Mouse (Mus musculus) adrenal gland, postnatal 14 days (tissue): ENCODE results near the gene Card19. TPM values are rescaled to one million over a fixed set of nuclear protein-coding genes. Genes with fewer than 3 reads are reported as not detected.

Experiments used
- DNase-seq: peaks from one replicate; pipeline ENCODE4 v3.0.0; 2021; ENCODE audit warnings: mixed read lengths
- total RNA-seq: library from RNA; stranded (reverse); gene quantifications from 2 replicates; pipeline ENCODE4 v1.2.3, GENCODE M21; 2021

Gene Card19
- total RNA-seq, 1 experiment from 2014 or later = 60.6 TPM

DNA sequence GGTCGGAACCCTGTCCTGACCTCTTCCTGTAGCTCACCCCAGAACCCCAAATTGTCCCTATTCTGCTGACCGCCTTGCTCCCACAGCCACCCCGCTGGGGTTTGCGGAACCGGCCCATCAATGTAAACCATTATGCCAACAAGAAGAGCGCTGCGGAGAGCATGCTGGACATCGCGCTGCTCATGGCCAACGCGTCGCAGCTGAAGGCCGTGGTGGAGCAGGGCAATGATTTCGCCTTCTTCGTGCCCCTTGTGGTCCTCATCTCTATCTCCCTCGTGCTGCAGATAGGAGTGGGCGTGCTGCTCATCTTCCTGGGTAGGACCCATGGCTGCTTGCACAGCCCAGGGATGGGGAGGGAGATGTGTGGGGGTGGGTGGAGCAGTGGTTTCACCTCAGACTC lies 22.2 kb downstream of the Card19 start:
- no peak for DNase-seq

DNA sequence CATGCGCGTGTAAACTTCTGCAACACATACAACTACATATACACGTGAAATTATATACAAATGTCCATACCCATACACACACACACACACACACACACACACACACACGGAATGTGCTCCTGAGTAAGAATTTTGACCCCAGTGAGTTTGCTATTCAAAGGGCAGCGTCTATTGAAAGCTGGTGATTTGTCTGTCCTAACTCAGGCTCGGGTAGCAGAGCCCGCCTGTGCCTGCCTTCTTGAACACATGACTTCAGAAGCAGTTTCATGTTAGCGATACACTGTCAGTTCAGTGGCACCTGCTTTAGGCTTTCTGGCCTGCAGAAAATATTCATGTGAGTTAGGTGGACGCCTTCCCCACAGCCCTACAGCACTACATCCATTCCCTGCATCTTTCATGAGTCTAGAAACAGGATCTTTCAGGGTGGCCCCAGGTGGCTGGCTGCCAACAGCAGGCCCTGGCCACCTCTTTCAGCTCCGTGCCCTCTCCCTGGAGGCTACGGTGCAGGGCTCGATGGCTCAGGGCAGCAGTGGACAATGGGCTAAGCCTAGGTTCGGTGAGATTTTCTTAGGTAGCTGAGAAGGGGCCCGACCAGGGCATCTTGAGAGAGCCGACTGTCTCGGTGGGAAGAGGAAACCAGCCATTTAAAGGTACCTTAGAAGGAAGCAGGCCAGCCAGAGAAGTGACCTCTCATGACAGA lies 23.5 kb downstream of the Card19 start:
- no peak for DNase-seq

DNA sequence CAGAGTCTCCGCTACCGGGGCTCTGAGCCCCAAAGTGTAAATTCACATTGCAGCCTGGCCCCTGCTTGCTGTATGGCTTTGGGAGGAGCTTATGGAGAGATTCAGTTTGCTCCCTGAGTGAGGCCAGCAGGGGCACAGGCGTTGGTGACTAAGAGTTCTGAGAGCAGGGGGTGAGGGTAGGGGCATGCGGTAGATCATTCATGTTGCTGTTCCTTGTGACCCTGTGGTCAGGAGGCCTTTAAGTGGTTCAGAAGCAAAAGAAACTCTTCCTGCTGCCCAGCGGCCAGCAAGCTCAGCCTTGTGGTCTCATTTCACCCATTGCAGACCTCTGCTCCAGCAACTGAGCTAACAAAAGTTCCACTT lies 24.2 kb downstream of the Card19 start:
- no peak for DNase-seq

DNA sequence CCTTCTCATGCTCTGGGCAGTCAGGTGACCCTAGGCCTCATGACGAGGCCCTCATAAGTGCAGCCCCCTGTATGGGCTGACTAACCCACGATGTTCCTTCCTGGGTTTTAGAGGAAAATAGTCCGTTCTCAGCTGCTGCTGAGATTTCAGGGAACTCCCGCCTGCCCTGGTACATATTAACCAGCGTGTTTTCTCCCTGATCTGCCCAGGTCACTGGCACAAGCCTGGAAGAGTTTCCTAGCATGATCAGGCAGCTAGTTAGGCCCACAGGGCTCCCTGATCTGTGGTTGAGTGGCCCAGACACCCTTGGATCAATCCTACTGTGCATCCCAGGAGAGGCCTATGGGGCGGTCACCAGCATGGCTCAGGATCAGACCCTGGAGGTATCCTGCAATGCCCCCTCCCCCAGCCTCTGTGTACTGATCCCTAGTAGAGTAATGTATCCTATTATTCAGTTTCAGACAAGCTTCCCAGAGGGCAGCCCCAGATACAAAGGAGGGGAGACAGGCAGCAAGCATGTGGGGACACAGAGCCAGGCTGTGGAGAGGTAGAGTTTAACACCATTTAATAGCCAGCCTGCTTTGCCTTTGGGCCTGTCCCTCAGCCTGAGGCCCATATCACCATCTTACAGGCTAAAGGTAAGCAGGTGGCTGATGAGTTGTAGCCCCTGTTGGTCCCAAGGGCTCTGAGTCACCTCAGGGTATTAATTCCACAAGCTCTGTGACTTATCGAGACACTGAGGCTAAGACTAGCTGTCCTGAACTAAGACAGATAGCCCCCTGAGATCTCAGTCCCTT lies 24.8 kb downstream of the Card19 start:
- DNase-seq = no peak

DNA sequence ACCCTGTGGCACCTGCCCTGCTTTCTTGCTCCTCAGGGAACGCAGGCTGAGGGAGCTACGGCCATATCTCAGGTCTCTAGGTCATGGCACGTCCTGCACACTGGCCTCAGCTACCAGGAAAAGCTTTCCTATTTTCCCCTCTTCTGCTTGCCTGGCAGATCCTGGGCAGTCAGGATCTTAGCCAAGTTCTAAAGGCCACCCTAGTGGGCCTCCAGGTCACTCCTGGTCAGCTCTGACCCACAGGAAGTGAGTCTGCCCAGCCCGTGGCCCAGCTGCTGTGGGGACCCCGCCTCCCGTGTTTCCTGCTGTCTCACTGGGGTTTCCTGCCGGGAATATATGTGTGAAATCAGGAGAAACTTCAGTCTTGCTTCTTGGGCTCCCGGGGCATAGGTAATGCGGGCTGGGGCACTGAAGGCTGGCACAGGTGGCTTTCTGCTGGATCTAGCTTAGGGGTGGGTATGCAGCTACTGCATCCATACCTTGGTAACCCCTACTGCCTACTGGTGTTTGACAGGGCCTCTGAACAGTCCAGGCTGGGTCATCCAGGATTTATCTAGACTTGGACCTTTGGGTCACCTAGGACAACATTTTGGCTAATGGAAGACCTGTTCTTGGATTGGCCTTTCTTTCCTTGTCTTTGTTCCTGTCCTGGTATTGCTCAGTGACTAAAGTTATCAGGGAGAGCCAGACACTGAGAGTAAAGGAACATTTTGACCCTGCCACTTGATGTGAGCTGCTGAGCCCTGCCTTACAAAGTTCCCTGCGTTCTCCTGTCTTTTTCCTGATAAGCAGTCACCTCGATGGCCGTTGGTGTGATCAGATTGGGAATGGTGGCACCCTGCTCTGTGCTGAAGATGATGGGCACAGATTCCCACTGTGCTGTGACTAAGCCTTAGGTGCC lies 25.6 kb downstream of the Card19 start:
- DNase-seq = peak; percentile 74

DNA sequence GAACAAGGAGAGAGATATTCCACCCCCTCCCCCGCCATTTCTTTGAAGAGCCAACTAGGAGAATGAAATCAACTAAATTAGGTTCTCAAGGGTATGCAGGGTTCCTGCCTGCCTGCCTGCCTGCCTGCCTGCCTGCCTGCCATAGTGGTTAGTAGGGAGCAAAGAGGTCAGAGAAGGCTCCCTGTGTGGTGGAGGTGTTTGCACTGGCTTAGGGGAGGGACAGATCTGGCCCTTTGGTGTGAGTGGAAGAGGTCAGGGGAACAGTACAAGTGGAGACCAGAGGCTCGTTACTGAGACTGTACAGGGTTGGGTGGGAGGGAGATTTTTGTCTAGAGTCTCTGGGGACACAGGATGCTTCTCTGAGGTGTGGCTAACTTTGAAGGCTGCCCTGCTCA lies 26.9 kb downstream of the Card19 start:
- no peak for DNase-seq

DNA sequence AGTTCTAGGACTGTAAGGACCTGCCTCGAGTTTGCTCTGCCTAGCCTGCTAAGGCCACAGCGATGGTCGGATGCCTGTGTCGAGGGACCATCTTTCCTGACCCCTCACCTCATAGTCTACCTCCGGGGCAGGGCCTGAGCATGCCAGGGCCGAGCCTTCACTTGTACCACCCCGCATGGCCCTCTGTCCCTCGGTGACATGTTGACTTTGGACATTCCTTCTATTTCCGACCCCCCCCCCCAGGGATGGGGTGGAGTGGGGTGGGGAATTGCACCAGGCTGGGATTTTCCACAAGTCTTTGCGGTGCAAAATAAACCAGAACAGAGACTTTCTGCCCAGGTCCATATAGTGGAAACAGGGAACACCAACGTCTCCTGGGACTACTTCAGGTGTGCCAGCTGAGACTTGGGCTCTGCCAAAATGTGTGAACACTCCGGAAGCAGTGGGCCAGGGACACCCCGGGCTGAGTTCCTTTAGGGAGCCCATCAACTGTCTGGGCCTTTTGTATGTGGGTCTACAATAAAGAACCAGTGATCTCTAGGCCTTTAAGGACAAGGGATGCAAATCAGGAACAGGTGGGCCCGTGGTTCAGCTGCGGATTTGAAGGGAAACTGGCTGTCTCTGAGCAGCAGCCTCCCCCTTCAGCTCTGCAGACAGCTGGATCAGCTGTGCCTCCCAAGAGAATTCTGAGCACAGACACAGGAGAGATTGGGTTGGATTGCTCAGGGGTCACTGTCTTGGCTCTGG lies 27.4 kb downstream of the Card19 start:
- DNase-seq = peak; percentile 35

DNA sequence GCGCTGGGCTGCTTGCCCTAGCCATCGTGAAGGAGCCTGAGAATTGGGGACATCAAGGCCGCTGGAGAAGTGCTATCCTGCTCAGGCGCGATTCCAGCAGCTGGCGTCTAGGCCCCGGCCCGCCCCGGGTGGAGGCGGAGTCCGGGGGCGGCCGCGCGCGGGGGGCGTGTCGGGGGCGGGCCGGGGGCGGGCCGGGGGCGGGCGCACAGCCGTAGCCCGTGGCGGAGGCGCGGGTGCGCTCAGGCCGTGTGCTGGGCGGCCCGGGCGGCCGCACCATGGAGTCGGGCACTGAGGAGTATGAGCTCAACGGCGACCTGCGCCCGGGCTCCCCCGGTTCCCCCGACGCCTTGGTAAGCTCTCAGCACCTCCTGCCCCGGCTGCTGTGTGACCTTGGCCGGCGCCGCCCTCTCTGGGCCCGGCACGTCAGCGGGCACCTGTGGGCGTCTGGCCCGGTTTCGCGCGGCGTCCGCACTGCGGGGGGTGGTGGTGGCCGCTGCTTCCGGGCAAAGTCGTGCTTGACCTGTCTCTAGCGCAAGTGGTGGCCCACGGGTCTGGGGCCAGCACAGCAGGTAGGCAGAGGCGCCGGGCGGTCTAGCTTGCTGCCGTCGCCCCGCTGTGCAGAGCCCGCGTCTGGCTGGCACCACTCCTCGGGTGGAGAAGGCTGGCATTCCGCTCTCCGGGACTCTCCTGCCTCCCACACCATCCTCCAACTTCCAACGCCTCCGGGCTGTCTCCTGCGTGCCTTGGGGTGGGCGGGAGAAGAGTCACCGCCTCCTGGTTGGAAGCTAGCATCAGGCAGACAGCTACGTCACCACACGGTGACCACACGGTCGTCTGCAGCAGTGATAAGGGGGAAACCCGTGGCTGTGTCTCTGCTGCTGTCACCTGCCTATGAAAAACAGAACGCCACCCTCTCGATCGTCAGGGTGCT lies 28.3 kb downstream of the Card19 start, which contains the start of gene Ninj1:
Gene Ninj1 (plus strand): TSS at position 198 of the 931 bp plus-strand sequence.
- peak; percentile 94 for DNase-seq

DNA sequence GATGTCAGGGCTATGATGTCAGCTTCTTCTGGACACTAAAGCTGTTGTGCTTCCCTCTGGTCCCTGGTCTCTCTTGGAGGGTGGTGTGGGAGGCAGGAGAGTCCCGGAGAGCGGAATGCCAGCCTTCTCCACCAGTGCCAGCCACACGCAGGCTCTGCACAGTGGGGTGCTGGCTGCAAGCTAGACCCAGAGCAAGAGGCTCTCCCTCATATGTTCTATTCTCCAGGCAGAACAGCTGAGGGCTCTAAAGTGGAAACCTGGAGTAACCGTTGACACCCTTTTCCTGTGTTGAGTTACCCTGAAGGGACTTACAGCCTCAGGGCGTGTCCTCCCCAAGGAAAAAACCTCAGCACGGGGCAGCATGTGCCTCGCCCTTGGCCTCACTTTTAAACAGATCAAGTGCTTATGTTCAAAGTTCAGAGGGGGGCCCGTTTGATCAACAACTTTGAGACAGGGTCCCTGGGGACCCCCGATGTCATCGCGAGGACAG lies 29.0 kb downstream of the Card19 start:
- DNase-seq = no peak

DNA sequence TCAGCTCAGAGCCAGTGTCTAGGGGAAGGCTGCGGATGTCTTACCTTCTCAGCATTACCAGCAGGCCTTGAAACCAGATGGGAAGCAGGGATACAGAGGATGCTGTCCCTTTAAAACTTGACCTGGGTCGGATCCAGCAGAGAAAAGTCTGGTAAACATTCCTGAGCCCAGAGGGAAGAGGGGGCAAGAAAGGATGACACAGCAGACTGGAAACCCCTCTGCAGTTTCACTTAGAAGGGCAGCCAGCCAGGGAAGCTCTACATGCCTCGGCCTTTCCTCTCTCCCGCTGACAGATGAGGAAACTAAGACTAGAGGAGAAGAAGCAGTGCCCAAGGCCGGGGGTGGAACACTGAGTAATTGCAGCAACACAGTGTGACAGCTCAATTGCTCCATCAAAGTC lies 32.2 kb downstream of the Card19 start:
- no peak for DNase-seq

DNA sequence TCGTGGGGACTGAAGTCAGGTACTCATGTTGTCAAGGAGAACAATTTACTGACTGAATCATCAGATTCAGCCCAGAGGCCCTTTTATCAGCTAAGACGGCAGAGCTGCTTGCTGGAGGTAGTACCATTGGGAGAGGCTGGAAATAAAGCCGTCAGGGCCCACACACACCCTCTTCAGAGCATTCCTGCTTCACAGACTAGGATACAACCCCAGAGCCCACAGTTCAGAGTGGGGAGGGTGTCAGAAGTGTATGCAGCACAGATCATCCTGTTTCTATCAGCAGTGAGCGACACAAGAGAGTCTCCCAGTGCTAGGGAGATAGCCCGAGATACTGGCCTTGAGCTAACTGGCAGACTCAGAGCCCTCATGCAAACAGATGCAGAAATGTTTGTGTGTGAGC lies 32.7 kb downstream of the Card19 start:
- DNase-seq = no peak

DNA sequence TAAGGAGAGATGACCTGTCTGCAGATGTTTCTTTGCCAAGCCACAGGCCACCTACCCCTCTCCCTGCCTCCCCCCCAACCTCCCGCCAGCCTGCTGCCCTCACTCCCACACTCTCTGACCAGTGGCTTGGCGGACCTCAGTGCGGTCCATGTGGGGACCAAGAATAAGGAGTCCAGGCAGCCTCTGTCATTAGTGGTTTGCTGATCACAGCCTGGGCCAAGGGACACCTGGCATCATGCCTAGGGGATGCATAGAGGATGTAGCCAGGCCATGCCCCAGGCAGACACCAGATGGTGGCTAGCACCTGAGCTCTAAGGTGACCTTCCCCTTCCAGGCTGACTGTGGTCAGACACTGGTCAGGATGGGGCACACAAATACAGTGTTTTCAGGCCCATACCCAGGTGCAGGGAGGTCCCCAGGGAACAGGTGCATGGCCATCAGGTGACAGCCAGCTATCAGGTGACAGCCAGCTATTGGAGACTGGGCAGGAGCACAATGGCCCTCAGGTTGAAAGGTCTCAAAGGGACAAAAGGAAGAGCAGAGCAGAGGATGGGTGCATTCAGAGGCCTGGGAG lies 34.3 kb downstream of the Card19 start:
- DNase-seq = no peak

DNA sequence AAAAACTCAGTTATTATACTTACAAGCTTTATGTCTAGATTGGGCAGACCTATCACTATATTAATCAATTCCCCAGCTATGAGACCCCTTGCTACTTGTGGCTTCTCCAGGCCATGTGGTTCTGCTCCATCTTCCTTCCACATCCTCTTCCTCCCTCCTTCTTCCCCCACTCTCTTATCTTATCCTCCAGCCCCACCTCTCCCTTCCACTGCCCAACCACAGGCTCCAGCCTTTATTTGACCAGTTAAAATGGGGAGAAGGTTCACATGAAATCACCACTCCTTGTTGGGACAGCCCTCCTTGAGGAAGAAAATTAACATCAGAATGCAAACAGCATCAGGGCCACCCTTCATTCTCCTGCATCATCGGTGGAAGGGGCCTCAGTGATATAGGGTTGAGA lies 35.1 kb downstream of the Card19 start:
- no peak for DNase-seq

DNA sequence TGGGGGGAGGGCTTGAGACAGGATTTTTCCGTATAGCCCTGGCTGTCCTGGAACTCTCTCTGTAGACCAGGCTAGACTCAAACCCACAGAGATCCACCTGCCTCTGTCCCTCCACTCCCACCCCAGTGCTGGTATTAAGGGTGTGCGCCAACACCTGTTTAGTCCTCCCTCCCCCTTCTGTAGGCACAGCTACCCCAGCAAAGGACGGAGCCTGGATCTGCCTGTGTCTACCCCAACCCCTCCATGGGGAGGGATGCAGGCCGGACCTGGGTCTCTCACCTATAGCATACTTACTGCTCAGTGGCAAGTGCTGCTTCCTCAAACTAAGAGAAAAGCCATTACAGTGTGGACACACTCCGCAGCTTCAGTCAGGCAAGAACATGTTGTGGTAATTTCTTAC lies 35.6 kb downstream of the Card19 start:
- no peak for DNase-seq

DNA sequence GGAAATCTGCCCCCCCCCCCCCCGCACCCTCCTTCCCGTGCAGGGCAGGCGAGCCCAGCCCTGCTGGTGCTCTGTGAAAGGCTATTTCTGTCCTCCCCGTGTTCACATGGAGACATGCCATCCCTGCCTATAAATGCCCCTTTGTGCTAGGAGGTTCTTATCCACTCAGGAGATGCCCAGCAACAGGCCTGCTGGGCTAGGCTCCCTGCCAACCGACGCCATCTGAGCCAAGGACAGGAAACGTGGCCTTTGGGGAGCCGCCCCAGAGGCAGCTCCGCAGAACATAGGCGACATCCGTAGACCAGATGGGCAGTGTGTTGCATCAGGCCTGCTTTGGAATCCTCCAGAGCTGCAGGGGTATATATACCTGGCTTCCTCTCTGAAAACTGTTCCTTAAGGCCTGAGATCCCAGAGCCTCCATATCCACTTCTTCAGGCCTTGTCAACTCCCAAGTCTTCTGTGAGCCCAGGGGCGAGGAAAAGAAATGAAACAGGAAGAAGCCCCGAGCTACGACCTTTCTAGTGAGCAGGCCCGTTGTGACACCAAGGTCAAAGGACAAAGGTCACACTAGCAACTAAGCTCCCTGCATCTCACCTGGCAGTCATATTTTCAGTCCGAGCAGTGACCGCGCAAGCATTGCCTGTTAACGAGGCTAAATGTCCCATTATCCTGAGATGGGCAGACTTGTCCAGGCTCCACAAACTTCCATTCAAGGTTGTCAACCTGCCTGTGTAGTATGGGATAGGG lies 36.8 kb downstream of the Card19 start:
- DNase-seq = peak; percentile 90

DNA sequence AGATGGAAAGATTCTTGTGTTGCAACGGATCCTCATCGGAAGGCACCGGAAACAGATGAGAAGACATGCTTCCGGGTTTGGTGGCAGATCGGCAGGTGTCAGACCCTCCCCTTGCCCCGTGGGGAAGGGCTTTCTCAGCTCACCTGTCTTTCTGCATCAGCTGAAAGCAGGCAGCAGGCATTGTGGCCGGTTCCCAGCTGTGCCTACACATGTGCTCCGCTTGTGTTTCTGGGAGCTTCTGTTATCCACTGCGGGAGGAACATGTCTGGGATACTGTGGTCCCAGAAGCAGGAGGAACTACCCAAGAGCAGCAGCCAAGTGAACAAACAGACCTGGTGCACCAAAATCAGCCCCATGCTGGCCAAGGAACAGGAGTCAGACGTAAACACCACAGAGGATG lies 40.3 kb downstream of the Card19 start:
- DNase-seq = no peak

DNA sequence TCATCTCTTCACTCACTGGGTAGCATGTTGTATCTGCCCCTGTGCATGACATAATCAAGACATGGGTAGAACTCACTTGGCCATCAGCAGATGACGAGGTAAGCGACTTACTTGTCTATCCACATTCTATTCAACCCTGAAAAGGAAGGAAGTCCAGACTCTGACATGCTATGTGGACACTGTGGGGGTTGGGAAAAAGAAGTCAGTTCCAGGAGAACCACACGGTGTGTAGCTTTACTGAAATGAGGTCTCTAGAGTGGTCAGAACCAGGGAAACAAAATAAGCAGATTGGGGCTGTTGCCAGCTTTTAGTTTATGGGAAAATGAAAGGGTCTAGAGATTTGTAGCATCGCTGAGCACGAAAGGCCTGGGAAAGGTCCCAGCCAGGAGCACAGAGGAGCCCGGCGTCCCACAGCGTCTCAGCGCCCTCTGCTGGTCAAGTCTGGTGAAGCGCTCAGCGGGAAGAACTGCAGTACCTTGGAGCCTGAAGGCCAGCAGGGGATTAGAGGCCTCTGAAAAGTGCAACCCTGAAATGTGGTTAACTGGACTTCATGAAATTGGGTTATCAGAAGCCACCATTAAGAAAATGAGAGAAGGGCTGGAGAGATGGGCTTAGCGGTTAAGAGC lies 42.8 kb downstream of the Card19 start:
- DNase-seq = peak; percentile 95

DNA sequence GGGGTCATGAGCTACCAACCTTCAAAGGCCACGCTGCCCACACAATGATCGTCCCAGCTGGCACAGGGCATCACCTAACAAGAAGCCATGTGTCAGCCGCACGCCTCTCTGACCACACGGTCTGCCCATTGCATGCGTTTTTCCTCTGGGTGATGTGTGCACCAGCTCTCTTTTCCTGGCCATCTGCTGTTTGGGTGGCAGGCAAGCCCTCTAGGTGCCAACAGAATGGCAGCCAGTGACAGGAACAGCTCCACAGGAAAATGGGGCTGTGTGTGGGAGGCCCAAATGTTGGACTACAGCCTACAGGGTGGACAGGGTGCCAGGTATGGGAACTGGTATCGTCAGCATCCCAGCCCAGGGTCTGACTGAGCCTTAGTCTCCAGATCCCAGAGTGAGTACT lies 43.5 kb downstream of the Card19 start:
- no peak for DNase-seq

DNA sequence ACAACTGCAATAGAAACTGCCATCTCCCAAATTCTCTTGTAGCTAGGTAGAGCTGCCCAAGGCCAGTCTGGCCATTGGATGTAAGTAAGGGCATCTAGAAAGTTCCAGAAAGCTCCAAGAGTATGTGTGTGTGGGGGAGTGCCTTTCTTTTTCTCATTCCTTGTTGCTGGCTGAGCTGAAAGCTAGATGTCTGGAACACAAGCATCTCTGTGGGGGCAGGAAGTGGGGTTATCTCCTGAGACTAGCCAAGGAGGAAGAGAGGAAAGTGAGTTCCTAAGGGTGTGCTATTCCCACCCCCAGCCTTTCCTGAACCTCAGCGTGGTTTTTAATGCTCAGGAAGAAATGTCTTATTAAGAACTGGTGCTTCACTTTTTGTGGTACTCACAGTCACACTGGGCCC lies 44.1 kb downstream of the Card19 start:
- no peak for DNase-seq
